Mouse (Mus musculus): ENCODE data around the gene Npepps.
A peak's percentile ranks its signal among the peaks of the same experiment; 100 is the strongest.

The Npepps gene

DNA sequence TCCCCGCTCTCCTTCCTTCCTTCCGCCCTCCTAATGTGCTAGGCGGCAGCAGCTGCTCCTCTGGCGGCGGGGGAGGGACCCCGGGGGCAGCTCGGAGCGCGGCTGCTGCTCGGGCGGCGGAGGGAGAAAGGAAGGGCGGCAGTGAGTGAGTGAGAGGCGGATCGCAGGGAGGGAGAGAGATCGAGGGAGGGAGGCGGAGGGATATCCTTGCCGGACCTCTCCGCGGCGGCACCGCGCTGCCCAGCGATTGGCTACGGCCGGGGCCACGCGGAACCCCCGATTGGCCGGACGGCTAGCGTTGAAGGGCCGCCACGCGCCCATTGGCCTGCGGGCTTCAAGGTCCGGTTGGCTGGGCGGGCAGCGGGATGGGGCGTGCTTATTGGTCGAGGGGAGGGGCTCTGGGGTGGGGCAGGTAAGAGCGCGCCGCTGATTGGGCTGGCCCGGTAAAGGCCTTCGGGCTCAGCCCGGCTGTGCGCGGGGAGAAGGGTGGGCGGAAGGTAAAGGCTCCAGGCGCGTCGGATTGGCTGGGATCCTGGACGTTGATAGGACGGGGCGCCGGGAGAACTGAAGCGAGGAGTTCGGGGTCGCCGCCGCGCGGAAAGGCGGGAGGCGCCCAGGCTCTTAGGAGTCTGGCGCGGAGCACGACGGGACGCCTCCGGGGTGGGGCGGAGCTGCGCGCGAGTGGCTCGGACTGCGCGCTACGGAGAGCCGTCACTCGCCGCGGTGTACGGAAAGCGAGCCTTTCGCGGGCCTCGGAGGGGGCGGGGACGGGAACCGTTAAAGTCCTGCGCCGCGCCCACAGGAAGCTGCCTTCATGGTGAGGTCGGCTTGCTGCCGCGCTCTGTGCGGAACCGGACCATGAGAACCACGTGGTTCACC, 92.4 kb downstream of the Npepps start, which contains the start of gene Kpnb1:
Kpnb1 (minus strand) TSS at position 118 of the 879 bp plus-strand sequence.
- DNase-seq (ENCODE audit: inconsistent age in 2 of 2, low spot score in 1 of 2): peak; percentile 99 to 100

DNA sequence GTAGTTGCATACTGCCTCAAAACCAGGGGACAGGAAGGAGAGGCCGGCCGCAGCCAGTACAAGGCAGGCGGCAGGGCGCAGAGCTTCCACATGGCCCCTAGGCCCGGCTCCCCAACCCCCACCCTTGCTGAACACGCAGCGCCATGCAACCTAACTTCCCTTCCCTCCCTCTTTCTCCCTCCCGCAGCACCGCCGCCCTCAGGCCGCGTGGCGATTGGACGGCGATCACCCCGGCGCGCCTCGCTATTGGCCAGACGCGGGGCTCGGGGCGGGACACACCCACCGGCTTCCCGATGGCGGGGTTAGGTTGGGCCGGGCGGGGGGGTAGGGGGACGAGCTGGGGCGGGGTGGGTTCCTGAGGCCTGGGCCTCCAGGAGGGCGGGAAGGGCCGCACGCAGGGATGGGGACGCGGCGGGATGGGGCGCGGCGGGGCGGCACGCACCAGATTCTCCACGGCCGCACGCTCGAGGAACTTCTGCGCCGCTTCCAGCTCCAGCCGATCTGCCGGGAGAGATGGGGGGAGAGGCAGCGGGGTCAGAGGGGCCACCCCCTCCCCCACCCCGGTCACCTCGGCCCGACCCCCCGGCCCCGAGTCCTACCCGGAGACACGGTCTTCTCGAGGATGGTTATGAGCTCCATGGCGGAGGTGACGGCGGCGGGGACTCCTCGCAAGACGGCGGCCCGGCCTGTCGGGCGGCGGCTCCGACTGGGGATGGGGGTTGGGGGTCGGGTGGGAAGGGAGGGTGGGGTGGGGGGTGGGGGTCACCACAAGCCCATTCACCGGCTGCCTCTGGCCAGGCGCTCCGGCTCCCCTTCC, 93.3 kb downstream of the Npepps start:
- peak; percentile 98 to 99 for DNase-seq (ENCODE audit: inconsistent age in 2 of 2, low spot score in 1 of 2)

DNA sequence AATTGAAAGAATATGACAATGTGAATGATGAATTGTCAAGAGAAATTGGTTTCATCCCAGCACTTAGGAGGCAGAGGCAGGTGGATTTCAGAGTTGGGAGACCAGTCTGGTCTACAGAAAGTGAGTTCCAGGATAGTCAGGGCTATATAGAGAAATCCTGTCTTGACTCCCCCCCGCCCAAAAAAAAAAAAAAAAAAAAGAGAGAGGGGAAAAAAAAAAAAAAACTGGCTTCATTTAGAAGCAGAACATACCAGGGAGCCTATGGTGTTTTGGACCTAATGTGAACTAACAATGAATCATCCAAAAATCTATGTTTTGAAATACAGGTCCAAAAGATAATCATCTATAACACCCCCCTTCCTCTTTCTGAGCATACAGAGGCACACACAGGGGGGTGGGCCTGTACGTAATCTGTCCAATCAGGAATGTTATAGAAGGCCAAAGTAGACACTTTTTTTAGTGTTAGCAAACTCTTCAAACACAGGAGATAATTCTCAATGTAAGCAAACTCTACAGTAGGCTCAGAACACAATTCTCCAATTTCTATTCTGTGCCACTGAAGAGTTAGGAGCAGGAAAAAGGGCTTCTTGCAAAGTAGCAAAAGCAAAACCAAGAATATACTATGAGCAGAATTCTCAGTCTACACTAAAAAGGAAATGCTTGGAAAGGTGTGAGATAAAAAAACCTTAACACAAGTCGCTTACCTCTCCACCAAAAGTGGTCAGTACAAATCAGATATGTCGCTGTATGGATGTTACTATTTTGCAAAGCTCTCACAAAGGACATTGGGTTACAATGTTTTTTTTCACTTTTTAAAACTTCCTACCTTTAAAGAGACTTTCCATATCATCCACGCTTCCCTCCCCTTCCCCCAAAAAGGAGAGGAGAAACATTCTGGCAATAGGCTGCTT, 94.5 kb downstream of the Npepps start:
- DNase-seq (ENCODE audit: inconsistent age in 2 of 2, low spot score in 1 of 2): no peak

DNA sequence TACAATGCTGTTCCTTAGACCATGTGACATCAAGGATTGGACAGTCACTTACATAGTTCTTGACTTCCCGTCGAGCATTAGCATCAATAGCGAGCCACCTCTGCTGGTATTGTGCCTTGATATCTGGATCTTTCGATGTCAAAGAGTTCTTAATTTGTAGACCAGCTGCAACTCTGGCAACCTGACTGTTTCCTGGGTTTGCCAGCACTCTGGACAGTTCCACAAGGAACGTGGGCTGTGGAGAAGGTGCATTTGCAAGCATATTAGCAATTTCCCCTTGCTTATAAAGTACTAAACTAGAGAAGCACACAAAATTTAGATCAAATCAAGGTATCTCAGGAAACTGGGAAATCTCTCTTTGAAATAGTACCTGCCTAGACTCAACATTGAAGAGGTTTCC, 95.6 kb downstream of the Npepps start:
- peak in 1 of 2 experiments; percentile 36 for DNase-seq (ENCODE audit: inconsistent age in 2 of 2, low spot score in 1 of 2)

DNA sequence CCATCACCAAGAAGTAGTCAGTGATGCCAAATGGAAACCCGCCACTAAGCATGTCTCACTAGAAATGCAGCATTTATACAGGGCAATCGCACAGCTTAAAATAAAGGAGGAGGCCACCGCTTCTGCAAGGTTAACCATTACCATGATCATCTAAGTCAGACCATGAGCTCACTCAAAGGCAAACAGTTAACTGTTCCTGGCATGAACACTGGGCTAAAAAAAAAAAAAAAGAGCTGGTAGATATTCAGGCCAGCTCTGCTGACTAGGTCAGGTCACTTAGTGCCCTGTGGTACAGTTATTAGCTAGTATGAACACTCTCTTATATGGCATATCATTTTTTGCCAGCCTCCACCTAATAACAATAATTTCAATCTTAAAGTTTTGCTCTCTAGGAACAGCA, 98.0 kb downstream of the Npepps start:
- no peak for DNase-seq (ENCODE audit: inconsistent age in 2 of 2, low spot score in 1 of 2)

DNA sequence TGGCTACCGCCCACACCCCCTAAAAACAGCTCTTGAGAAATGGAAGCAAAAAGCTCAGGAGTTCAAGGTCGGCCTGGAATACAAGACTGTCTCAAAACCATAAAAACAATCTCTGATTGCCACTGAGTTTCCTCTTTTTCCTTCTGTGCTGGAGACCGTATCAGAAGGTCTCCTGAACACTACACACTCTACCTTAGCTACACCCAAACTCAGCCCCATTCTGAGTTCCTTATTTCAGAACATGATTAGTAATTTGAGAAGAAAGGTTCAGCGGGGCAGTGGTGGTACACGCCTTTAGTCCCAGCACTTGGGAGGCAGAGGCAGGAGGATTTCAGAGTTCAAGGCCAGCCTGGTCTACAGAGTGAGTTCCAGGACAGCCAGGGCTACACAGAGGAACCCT, 99.4 kb downstream of the Npepps start:
- no peak for DNase-seq (ENCODE audit: inconsistent age in 2 of 2, low spot score in 1 of 2)

DNA sequence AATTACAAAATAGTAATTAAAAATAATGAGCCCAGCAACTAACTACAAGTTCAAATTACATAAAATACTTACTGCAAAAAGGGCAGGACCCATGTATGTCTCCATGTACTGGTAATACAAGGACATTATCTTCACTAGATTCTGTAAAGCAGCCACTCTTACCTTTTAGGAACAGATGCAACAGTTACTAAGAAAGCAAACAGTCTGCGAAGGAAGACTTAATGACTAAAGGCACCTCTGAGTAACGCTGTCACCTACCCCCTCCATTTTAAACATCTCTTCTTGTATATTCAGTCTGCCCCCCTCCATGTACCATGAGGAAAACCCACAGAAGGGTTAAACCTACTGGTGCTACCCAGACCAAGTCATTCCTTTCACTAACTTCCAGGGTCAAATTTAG, 102.2 kb downstream of the Npepps start:
- no peak for DNase-seq (ENCODE audit: inconsistent age in 2 of 2, low spot score in 1 of 2)

DNA sequence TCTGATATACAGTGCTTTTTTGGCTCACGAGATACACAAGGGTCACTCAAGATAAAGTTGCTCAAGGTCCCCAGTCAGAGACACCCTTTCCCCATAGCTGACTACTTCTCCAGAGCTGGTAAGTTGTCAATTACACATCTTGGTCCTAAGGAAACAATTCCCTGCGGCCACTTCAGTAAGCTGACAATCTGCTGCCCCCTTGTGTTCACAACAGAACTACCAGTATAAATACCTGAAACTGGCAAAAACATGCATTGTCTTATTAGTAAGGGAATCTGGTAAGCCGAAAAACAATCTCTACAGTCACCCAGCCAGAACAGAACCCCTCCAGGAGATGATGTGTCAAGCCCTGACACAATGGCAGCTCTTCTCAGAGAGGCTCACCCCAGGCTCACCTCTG, 103.6 kb downstream of the Npepps start:
- peak in 1 of 2 experiments; percentile 78 for DNase-seq (ENCODE audit: inconsistent age in 2 of 2, low spot score in 1 of 2)

DNA sequence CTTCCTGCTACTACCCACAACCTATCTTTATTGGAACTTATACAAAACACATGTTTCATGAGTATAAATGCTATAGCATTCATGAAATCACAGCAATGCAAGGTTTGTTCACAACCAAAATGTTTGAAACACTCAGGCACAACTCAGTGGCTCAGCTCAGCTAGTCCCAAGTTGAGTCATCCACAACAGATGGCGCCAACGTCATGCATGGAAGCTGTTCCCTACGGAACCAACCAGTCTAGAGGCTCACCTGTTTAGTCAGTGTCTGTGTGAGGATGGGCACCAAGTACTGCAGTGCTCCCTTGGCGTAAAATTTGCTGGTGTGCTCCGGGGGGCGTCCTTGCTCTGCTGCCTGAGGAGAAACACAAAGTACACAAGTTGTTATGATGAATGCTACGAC, 104.9 kb downstream of the Npepps start:
- no peak for DNase-seq (ENCODE audit: inconsistent age in 2 of 2, low spot score in 1 of 2)

DNA sequence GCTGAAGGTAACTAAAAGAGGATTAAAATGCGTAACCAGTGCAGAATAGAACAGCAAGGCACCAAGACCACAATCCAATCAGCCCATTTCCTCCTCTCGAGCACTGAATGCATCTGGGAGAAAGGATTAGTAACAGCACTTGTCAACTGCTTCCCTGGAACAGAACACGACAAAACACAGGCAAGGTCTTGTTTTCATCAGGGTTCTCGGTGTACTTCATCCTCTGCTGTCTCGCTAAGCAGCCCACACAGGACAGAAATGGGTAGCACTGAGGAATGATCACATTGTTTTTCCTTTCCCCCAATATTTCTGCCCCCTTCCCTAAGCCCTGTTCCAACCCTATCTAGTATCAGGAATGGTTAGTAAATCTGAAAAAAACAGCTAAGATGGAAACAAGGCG, 120.1 kb downstream of the Npepps start:
- DNase-seq (ENCODE audit: inconsistent age in 2 of 2, low spot score in 1 of 2): no peak

DNA sequence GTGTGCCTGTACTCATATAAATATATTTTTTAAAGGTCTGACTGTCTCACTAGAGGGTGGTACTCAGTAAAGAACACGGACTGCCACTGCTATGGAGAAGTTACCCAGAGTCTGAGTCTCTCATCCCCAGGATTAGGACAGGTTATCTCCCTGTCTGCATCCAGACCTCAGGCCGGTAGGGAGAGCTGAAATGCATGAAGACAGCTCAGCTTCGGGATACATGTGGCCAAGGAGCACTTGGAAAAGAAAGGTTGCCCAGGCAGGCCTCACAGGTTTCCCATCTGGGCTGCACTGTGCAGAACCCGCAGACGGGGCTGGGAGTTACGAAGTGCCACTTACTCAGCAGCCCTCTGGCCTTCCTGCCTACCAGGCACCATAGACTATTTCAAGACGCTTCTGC, 123.4 kb downstream of the Npepps start:
- DNase-seq (ENCODE audit: inconsistent age in 2 of 2, low spot score in 1 of 2): no peak
